Mouse (Mus musculus) right cerebral cortex, postnatal 10 days (tissue): ENCODE measurements around the gene Ap1ar.

ENCODE experiments used
- DNase-seq, 2 experiments: peaks; one replicate each; pipeline ENCODE4 v3.0.0; 2021; ENCODE audit warnings: low spot score in 2 of 2

The Ap1ar gene

GRCm38 (mm10) chr3:127757886-127758301, 79.4 kb downstream of the Ap1ar start:
- DNase-seq = no peak
